Mouse (Mus musculus) megakaryocyte-erythroid progenitor cell, adult 5-6 weeks (primary cell): Measurements from ENCODE around the gene G6pc3. TPM values are rescaled to one million over a fixed set of nuclear protein-coding genes. Genes with fewer than 3 reads are reported as not detected.

Source experiments
- ATAC-seq: replicated peaks from 2 replicates; pipeline ENCODE4 v1.8.0; 2016; ENCODE audit warnings: mild to moderate bottlenecking, inconsistent platforms; ENCODE audit not compliant: severe bottlenecking, poor library complexity, low FRiP score, low TSS enrichment
- total RNA-seq, 2 experiments: library from RNA; stranded (forward) in 1 of 2; stranded (reverse) in 1 of 2; fragments of 200-1000, 215-1000 nt in 1 of 2; fragments of >200 nt in 1 of 2; fragmentation: Nextera tagmentation in 1 of 2; gene quantifications; 2 replicates each; pipeline ENCODE4 v1.2.3; 2014 to 2017

Gene G6pc3
- total RNA-seq, 2 experiments from 2014 or later, result 59.4 to 93.3 TPM

- ATAC-seq, result 0 out of 2 replicates have a peak, but pooled peaks have one; percentile 35
These were observed 40.0 kb downstream of the G6pc3 start for GRCm38 (mm10) chr11:102229331-102229953.

GRCm38 (mm10) chr11:102230006-102230741 lies 40.8 kb downstream of the G6pc3 start, which contains the start of gene Hdac5:
Gene Hdac5 (minus strand): TSS chr11:102230166.
- peak; percentile 96 for ATAC-seq

- no peak for ATAC-seq
These were observed 46.6 kb downstream of the G6pc3 start for GRCm38 (mm10) chr11:102236022-102236421.

- no peak for ATAC-seq
These were observed 51.2 kb downstream of the G6pc3 start for GRCm38 (mm10) chr11:102240636-102241035.

GRCm38 (mm10) chr11:102241246-102241645 lies 51.8 kb downstream of the G6pc3 start:
- ATAC-seq, result no peak

GRCm38 (mm10) chr11:102241874-102242273 lies 52.5 kb downstream of the G6pc3 start:
- ATAC-seq, result no peak

Other genes starting within 250 kb of the G6pc3 start
- not detected in 2 replicates for gene Sost, start 222.6 kb upstream of the G6pc3 start, total RNA-seq (2014; fragmentation: Nextera tagmentation)
- not detected in 2 replicates for gene Sost, start 222.6 kb upstream of the G6pc3 start, total RNA-seq (2017)
- gene Cfap97d1, start 205.3 kb upstream of the G6pc3 start, total RNA-seq (2014; fragmentation: Nextera tagmentation), result not detected in 2 replicates
- not detected in 2 replicates for gene Cfap97d1, start 205.3 kb upstream of the G6pc3 start, total RNA-seq (2017)
- gene Dusp3, start 202.6 kb upstream of the G6pc3 start, total RNA-seq (2014; fragmentation: Nextera tagmentation), result 0.28 and 0.96 TPM in 2 replicates
- 0.70 and 1.3 TPM in 2 replicates for gene Dusp3, start 202.6 kb upstream of the G6pc3 start, total RNA-seq (2017)
- gene Mpp3, start 161.2 kb upstream of the G6pc3 start, total RNA-seq (2014; fragmentation: Nextera tagmentation), result not detected in 2 replicates
- not detected in 2 replicates for gene Mpp3, start 161.2 kb upstream of the G6pc3 start, total RNA-seq (2017)
- not detected in 2 replicates for gene Cd300lg, start 148.1 kb upstream of the G6pc3 start, total RNA-seq (2014; fragmentation: Nextera tagmentation)
- gene Cd300lg, start 148.1 kb upstream of the G6pc3 start, total RNA-seq (2017), result 1.8 TPM in 1 of 2 replicates, not detected in the other
- gene Mpp2, start 101.1 kb upstream of the G6pc3 start, total RNA-seq (2014; fragmentation: Nextera tagmentation), result 3.2 and 3.7 TPM in 2 replicates
- gene Mpp2, start 101.1 kb upstream of the G6pc3 start, total RNA-seq (2017), result 3.1 and 4.2 TPM in 2 replicates
- gene Ppy, start 88.3 kb upstream of the G6pc3 start, total RNA-seq (2014; fragmentation: Nextera tagmentation), result not detected in 2 replicates
- gene Ppy, start 88.3 kb upstream of the G6pc3 start, total RNA-seq (2017), result not detected in 2 replicates
- gene Pyy, start 81.8 kb upstream of the G6pc3 start, total RNA-seq (2014; fragmentation: Nextera tagmentation), result not detected in 2 replicates
- gene Pyy, start 81.8 kb upstream of the G6pc3 start, total RNA-seq (2017), result not detected in 2 replicates
- gene Nags, start 44.1 kb upstream of the G6pc3 start, total RNA-seq (2014; fragmentation: Nextera tagmentation), result 7.4 and 9.5 TPM in 2 replicates
- 1.6 and 2.1 TPM in 2 replicates for gene Nags, start 44.1 kb upstream of the G6pc3 start, total RNA-seq (2017)
- 4.7 and 9.3 TPM in 2 replicates for gene Tmem101, start 33.2 kb upstream of the G6pc3 start, total RNA-seq (2014; fragmentation: Nextera tagmentation)
- 11.8 and 15.7 TPM in 2 replicates for gene Tmem101, start 33.2 kb upstream of the G6pc3 start, total RNA-seq (2017)
- 110 TPM in 2 replicates for gene Lsm12, start 4.3 kb upstream of the G6pc3 start, total RNA-seq (2014; fragmentation: Nextera tagmentation)
- gene Lsm12, start 4.3 kb upstream of the G6pc3 start, total RNA-seq (2017), result 71.3 and 94.9 TPM in 2 replicates
- gene Hdac5, start 40.5 kb downstream of the G6pc3 start, total RNA-seq (2014; fragmentation: Nextera tagmentation), result 10.7 and 16.6 TPM in 2 replicates
- 6.1 and 11.4 TPM in 2 replicates for gene Hdac5, start 40.5 kb downstream of the G6pc3 start, total RNA-seq (2017)
- gene BC030867, start 59.3 kb downstream of the G6pc3 start, total RNA-seq (2014; fragmentation: Nextera tagmentation), result 36.4 and 48.1 TPM in 2 replicates
- gene BC030867, start 59.3 kb downstream of the G6pc3 start, total RNA-seq (2017), result 7.5 and 12.3 TPM in 2 replicates
- gene Asb16, start 79.1 kb downstream of the G6pc3 start, total RNA-seq (2014; fragmentation: Nextera tagmentation), result 2.2 and 2.5 TPM in 2 replicates
- gene Asb16, start 79.1 kb downstream of the G6pc3 start, total RNA-seq (2017), result 0.84 and 1.3 TPM in 2 replicates
- 14.5 and 19.8 TPM in 2 replicates for gene Tmub2, start 95.3 kb downstream of the G6pc3 start, total RNA-seq (2014; fragmentation: Nextera tagmentation)
- 10.0 and 27.4 TPM in 2 replicates for gene Tmub2, start 95.3 kb downstream of the G6pc3 start, total RNA-seq (2017)
- 23.2 and 34.0 TPM in 2 replicates for gene Atxn7l3, start 107.0 kb downstream of the G6pc3 start, total RNA-seq (2014; fragmentation: Nextera tagmentation)
- 18.3 and 21.5 TPM in 2 replicates for gene Atxn7l3, start 107.0 kb downstream of the G6pc3 start, total RNA-seq (2017)
- 90.4 and 102 TPM in 2 replicates for gene Ubtf, start 130.1 kb downstream of the G6pc3 start, total RNA-seq (2014; fragmentation: Nextera tagmentation)
- 162 and 180 TPM in 2 replicates for gene Ubtf, start 130.1 kb downstream of the G6pc3 start, total RNA-seq (2017)
- gene Slc4a1, start 176.6 kb downstream of the G6pc3 start, total RNA-seq (2014; fragmentation: Nextera tagmentation), result 0.42 and 0.46 TPM in 2 replicates
- 0.27 and 6.8 TPM in 2 replicates for gene Slc4a1, start 176.6 kb downstream of the G6pc3 start, total RNA-seq (2017)
- not detected in 2 replicates for gene Rundc3a, start 203.8 kb downstream of the G6pc3 start, total RNA-seq (2014; fragmentation: Nextera tagmentation)
- not detected in 2 replicates for gene Rundc3a, start 203.8 kb downstream of the G6pc3 start, total RNA-seq (2017)
- 115 and 148 TPM in 2 replicates for gene Slc25a39, start 218.3 kb downstream of the G6pc3 start, total RNA-seq (2014; fragmentation: Nextera tagmentation)
- 43.8 and 55.9 TPM in 2 replicates for gene Slc25a39, start 218.3 kb downstream of the G6pc3 start, total RNA-seq (2017)
- 16.1 and 17.8 TPM in 2 replicates for gene Grn, start 240.7 kb downstream of the G6pc3 start, total RNA-seq (2014; fragmentation: Nextera tagmentation)
- 5.4 and 14.2 TPM in 2 replicates for gene Grn, start 240.7 kb downstream of the G6pc3 start, total RNA-seq (2017)